Mouse (Mus musculus): Measurements from ENCODE around the gene Vmn1r220. TPM values are rescaled to one million over a fixed set of nuclear protein-coding genes. Genes with fewer than 3 reads are reported as not detected.
"Not testable (repeated sequence)": the region's sequence is repeated elsewhere in the genome, so short reads cannot be mapped to it uniquely, and the experiment has no call there.

Gene Vmn1r220
- polyA plus RNA-seq (2015; fragmentation: Nextera tagmentation; extraction: Ambion mirVana): not detected in 2 replicates

DNA sequence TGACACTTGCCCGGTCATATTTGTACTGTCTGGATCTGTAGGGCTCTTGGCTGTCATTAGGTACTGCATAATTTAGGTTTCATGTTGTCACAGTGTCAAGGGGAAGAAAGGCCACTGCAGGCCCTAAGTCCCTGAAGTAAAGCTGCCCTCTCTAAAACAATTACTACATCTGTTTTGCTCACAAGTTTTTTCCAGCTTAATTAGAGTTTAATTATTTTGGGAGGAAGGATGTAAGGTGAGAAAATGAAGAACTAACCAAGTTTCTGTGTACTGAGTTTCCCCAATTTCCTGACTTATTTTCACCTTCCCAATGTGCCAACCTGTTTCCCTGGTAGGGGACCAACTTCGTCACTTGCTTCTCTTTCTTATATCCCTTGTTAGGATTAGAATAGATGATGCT, at the start of gene Vmn1r220:
TSS of gene Vmn1r220 (minus strand) at position 101 of the 400 bp plus-strand sequence.
- Histone ChIP-seq H3K4me3 (no peak within 1 kb of the TSS), H3K4me2 (no peak within 1 kb of the TSS), H3K27ac (replicated peaks) (no peak within 1 kb of the TSS), H3K9me3 (no peaks in the 10 kb centered on the region), H3K27me3 (no peaks in the 10 kb centered on the region), H3K36me3 (no peaks in the 10 kb centered on the region), H3K9ac (no peak within 1 kb of the TSS), H3K4me1 (replicated peaks) (no peaks in the 10 kb centered on the region)
- WGBS: 90% methylated on average over 2 of the region's 2 CpGs
- ATAC-seq (ENCODE audit: low read depth): no peak

DNA sequence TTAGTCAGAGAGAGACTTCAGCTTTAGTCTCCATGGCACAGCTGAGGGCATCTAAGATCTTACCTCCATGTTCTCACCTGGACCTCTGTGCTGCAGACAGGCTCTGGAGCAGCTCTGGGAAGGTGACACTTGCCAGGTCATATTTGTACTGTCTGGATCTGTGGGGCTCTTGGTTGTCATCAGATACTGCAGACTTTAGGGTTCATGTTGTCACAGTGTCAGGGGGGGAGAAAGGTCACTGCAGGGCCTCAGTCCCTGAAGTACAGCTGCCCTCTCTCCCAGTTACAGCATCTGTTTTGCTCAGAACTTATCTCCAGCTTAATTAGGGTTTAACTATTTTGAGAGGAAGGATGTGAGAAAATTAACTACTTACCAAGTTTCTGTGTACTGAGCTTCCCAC, 48.1 kb upstream of the Vmn1r220 start, which contains the start of gene Vmn1r222:
TSS of gene Vmn1r222 (minus strand) at position 101 of the 400 bp plus-strand sequence.
- not testable (repeated sequence) for H3K36me3 ChIP-seq; H3K4me2 ChIP-seq; H3K9me3 ChIP-seq; H3K27me3 ChIP-seq; H3K9ac ChIP-seq; H3K4me3 ChIP-seq; ATAC-seq (ENCODE audit: low read depth); H3K4me1 ChIP-seq (replicated peaks); H3K27ac ChIP-seq (replicated peaks)

DNA sequence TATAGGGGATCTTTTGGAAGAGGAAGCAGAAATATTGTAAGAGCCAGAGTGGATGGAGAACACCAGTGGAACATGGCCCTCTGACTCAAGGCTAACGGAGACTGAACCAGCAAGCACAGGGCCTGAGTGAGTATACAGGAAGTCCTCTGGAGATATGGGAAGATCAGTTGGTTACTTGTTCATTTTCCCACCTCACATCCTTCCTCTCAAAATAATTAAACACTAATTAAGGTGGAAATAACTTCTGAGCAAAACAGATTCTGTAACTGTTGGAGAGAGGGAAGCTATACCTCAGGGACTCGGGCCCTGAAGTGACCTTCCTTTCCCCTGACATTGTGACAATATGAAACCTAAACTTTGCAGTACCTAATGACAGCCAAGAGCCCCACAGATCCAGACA, 26.1 kb upstream of the Vmn1r220 start, which contains the start of gene Vmn1r221:
TSS of gene Vmn1r221 (plus strand) at position 301 of the 400 bp plus-strand sequence.
- H3K27ac ChIP-seq (replicated peaks); H3K9me3 ChIP-seq; H3K4me3 ChIP-seq; H3K4me1 ChIP-seq (replicated peaks); H3K4me2 ChIP-seq; H3K27me3 ChIP-seq; H3K36me3 ChIP-seq; H3K9ac ChIP-seq; ATAC-seq (ENCODE audit: low read depth): not testable (repeated sequence)
- 87% methylated on average over 2 of the region's 2 CpGs for WGBS

DNA sequence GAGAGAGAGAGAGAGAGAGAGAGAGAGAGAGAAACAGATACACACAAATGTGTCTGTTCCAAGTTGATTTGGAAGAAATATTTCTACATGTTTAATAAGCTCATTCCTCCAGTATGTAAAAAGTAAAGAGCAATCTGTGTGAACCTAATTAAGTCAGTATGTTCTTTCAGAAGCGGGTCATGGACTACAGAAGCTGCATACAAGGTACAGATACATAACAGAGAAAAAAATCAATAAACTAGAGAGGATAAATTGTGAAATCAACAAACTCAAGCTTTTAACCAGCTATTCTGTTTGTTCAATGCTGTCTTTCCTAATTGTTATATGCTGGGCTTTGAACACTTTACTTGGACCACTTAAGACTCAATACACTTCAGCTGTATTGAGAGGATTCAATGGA, 16.1 kb upstream of the Vmn1r220 start:
- H3K4me3 ChIP-seq; ATAC-seq (ENCODE audit: low read depth); H3K36me3 ChIP-seq; H3K27ac ChIP-seq (replicated peaks); H3K9ac ChIP-seq; H3K9me3 ChIP-seq; H3K27me3 ChIP-seq; H3K4me1 ChIP-seq (replicated peaks); H3K4me2 ChIP-seq: not testable (repeated sequence)
- WGBS: 79% methylated on average over 1 of the region's 1 CpGs

DNA sequence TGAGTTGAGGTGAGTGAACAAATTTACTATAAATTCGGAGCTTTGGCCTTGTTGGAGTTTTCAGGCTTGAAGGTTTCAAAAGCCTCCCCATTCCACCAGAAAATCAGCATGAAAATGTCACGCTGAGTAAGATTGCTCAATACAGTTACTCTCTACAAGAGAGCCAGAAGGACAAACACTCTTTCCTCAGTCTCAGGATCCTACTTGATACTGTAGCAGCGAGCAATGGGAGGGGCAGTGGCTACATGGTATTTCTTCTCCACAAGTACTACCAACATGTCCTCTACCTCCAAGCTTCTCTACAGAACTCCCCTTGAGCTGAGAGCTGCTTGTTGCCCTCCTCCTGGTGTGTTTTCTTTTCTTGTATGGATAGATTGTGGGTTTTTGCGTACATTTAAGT, 21.3 kb downstream of the Vmn1r220 start:
- WGBS: 85% methylated on average over 4 of the region's 4 CpGs
- H3K4me3 ChIP-seq; H3K27me3 ChIP-seq; H3K27ac ChIP-seq (replicated peaks); H3K9me3 ChIP-seq; H3K4me2 ChIP-seq; ATAC-seq (ENCODE audit: low read depth); H3K36me3 ChIP-seq; H3K4me1 ChIP-seq (replicated peaks); H3K9ac ChIP-seq: not testable (repeated sequence)

DNA sequence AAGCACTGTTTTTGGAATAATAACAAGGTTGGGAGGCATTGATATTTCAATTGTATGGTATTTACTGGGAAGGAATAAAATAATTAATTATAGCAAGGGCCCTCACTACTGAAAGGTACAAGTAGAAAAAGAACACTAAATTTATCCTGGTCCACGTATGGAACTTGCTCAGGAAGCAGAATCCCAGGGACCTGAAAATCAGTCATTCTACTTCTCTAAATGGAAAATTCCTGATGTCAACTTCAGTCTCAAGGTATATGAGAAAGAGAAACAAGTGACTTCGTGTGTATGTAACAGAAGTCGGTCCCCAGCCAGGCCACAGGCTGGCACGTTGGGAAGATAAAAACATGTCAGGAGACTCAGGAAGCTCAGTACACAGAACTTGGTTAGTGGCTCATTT, 28.8 kb downstream of the Vmn1r220 start, which contains the start of gene Vmn1r219:
TSS of gene Vmn1r219 (plus strand) at position 301 of the 400 bp plus-strand sequence.
- Histone ChIP-seq H3K4me1 (replicated peaks) (no peaks in the 10 kb centered on the region), H3K36me3 (no peaks in the 10 kb centered on the region), H3K27me3 (no peaks in the 10 kb centered on the region), H3K4me3 (no peak within 1 kb of the TSS), H3K9ac (no peak within 1 kb of the TSS), H3K9me3 (no peaks in the 10 kb centered on the region), H3K4me2 (no peak within 1 kb of the TSS), H3K27ac (replicated peaks) (no peak within 1 kb of the TSS)
- no peak for ATAC-seq (ENCODE audit: low read depth)
- WGBS: 86% methylated on average over 4 of the region's 4 CpGs

DNA sequence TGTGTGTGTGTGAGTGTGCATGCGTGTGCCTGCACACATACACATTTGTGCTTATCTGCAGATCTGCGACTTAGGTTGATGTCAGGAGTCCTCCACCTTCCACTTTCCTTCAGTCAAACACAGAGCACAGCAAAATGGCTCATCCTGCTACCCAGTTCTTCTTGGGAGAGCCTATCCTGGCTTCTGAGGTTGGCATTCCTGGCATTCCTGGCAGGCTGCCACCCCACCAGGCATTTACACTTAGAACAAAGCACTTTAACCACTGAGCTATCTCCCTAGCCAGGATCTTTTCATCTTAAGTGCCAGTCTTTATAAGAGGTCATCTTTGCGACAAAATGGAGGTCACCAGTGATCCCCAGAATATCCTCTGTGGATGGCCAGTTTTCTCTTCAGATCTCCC, 29.9 kb downstream of the Vmn1r220 start:
- H3K27ac ChIP-seq (replicated peaks): no peak overlapping the region
- H3K4me2 ChIP-seq: no peak overlapping the region
- H3K4me1 ChIP-seq (replicated peaks): no peaks in the 10 kb centered on the region
- H3K9me3 ChIP-seq: no peaks in the 10 kb centered on the region
- no peak for ATAC-seq (ENCODE audit: low read depth)
- H3K36me3 ChIP-seq: no peaks in the 10 kb centered on the region
- no peak overlapping the region for H3K9ac ChIP-seq
- H3K27me3 ChIP-seq: no peaks in the 10 kb centered on the region
- no peak overlapping the region for H3K4me3 ChIP-seq
- 72% methylated on average over 2 of the region's 3 CpGs for WGBS

DNA sequence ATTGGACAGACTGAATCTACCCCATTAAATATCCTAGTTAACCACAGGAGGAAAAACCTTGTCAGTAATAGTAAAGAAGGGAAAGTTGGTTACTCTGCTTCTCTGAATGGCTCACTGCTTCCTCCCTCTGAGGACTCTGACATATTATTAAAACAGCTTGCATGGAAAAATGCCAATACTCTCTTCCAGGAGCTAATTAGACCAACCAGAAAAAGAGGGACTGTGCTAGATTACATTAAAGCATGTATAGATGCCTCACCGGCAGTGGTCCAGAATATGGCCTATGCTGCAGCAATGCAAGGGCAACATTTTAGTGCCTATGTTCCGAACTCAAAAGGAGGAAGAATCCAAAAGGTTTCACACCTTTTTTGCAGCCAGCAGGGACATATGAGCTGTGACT, 48.9 kb downstream of the Vmn1r220 start:
- Histone ChIP-seq H3K27me3 (no peaks in the 10 kb centered on the region), H3K36me3 (no peaks in the 10 kb centered on the region), H3K4me1 (replicated peaks) (no peaks in the 10 kb centered on the region), H3K4me3 (no peak overlapping the region), H3K9ac (no peak overlapping the region), H3K9me3 (no peaks in the 10 kb centered on the region), H3K4me2 (no peak overlapping the region), H3K27ac (replicated peaks) (no peak overlapping the region)
- ATAC-seq (ENCODE audit: low read depth): no peak
- WGBS: 89% methylated on average over 2 of the region's 2 CpGs

DNA sequence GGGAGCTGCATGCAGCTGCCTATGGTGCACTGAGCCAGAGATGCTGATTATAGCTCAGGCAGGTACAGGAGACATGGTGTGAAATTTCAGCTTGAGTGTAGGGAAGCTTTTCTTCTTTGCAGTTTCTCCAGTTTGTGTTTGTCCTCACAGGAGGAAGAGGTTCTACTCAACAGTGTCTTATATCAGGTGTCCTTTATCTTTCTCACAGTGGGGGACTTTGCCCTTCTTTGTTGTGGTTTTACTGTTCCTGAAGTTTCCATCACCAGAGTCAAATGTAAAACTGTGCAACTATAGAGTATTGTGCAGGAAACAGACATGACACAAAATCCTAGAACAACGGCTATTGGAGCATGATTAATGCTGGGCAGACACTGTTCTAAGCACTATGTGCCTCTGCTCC, 54.3 kb downstream of the Vmn1r220 start:
- Histone ChIP-seq H3K36me3 (no peaks in the 10 kb centered on the region), H3K4me1 (replicated peaks) (no peaks in the 10 kb centered on the region), H3K4me3 (no peak overlapping the region), H3K9ac (no peak overlapping the region), H3K27ac (replicated peaks) (no peak overlapping the region), H3K4me2 (no peak overlapping the region), H3K9me3 (no peaks in the 10 kb centered on the region), H3K27me3 (no peaks in the 10 kb centered on the region)
- WGBS: 62% methylated on average over 1 of the region's 1 CpGs
- ATAC-seq (ENCODE audit: low read depth): no peak

DNA sequence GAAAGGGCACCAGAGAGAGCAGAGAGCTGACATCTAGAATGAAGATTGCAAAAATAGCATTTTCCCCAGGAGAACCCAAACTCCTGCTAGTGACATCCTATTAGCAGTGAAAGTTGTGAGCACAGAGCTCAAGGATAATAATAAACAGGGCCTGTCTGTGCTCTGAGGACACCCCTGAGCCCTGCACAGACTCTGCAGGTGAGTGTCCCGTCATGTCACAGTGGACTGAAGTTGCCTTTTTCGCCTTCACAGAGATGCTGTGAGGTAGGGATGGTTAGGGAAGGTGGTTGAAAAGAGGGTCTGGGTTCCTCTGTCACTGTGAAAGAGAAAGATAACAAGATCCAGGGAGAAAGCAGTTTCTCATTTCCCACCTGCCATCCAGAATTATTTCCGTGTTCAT, 54.7 kb downstream of the Vmn1r220 start, which contains the start of gene Vmn1r218:
TSS of gene Vmn1r218 (plus strand) at position 57 of the 400 bp plus-strand sequence.
- no peaks in the 10 kb centered on the region for H3K27me3 ChIP-seq
- no peak for ATAC-seq (ENCODE audit: low read depth)
- no peaks in the 10 kb centered on the region for H3K4me1 ChIP-seq (replicated peaks)
- H3K36me3 ChIP-seq: no peaks in the 10 kb centered on the region
- no peak within 1 kb of the TSS for H3K4me2 ChIP-seq
- no peak within 1 kb of the TSS for H3K9ac ChIP-seq
- H3K4me3 ChIP-seq: no peak within 1 kb of the TSS
- WGBS: 80% methylated on average over 3 of the region's 3 CpGs
- no peak within 1 kb of the TSS for H3K27ac ChIP-seq (replicated peaks)
- no peaks in the 10 kb centered on the region for H3K9me3 ChIP-seq

Other genes with a start within 250 kb of the Vmn1r220 start
- not detected in 2 replicates for gene Vmn1r213, start 180.3 kb downstream of the Vmn1r220 start, polyA plus RNA-seq (2015; fragmentation: Nextera tagmentation; extraction: Ambion mirVana)
- gene Vmn1r214, start 157.6 kb downstream of the Vmn1r220 start, polyA plus RNA-seq (2015; fragmentation: Nextera tagmentation; extraction: Ambion mirVana): not detected in 2 replicates
- gene Vmn1r215, start 120.0 kb downstream of the Vmn1r220 start, polyA plus RNA-seq (2015; fragmentation: Nextera tagmentation; extraction: Ambion mirVana): not detected in 2 replicates
- not detected in 2 replicates for gene Vmn1r217, start 69.7 kb downstream of the Vmn1r220 start, polyA plus RNA-seq (2015; fragmentation: Nextera tagmentation; extraction: Ambion mirVana)
- gene Vmn1r218, start 54.8 kb downstream of the Vmn1r220 start, polyA plus RNA-seq (2015; fragmentation: Nextera tagmentation; extraction: Ambion mirVana): not detected in 2 replicates
- gene Vmn1r219, start 28.7 kb downstream of the Vmn1r220 start, polyA plus RNA-seq (2015; fragmentation: Nextera tagmentation; extraction: Ambion mirVana): not detected in 2 replicates
- gene Vmn1r221, start 26.2 kb upstream of the Vmn1r220 start, polyA plus RNA-seq (2015; fragmentation: Nextera tagmentation; extraction: Ambion mirVana): not detected in 2 replicates
- not detected in 2 replicates for gene Vmn1r222, start 48.0 kb upstream of the Vmn1r220 start, polyA plus RNA-seq (2015; fragmentation: Nextera tagmentation; extraction: Ambion mirVana)
- not detected in 2 replicates for gene Vmn1r223, start 59.2 kb upstream of the Vmn1r220 start, polyA plus RNA-seq (2015; fragmentation: Nextera tagmentation; extraction: Ambion mirVana)
- 51.6 and 60.7 TPM in 2 replicates for gene Zfp322a, start 181.2 kb upstream of the Vmn1r220 start, polyA plus RNA-seq (2015; fragmentation: Nextera tagmentation; extraction: Ambion mirVana)
- gene Abt1, start 235.9 kb upstream of the Vmn1r220 start, polyA plus RNA-seq (2015; fragmentation: Nextera tagmentation; extraction: Ambion mirVana): 9.5 and 10.3 TPM in 2 replicates